Comparison of ENCODE assay signal across 16 mouse cellular contexts in the genomic region with DNA sequence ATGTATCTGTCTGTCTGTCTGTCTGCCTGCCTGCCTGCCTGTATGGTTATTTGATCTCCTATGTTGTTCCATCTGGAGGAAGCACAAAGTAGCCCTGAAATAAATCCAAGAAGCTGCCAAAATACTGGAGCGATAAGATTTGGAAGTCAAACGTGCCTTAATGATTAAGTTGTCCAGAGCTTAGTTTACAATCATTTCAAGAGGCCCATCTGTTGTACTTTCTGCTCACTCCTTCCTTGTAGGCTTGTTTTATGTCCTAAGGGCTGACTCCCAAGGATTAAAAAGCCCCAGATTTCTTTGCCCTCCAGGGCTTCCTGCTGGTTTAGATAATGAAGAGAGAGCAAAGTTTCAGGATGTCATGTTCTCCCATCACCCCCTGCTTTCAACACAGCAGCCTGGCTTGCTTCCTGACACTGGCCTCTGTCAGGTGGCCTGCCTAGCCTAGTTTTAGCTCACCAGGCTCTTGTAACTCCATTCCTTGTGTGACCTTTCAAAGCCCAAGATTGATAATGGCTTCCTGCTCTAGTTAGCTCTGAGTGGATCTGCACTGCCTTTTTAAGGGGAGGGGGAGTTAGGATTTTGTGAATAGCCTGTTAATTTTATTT.
A peak's percentile ranks its signal among the peaks of the same experiment; 100 is the strongest.
DNase-seq lines count a peak whose midpoint lies in the region; TF ChIP-seq lines count a peak whose summit lies in the region.
"Had no signal": no experiment of that assay in that cellular context is flagged by ENCODE, and none has a peak within 500 bp of the region (broad histone marks: within the 10 kb centered on the region; RNA-seq: fewer than 3 reads in every experiment).

No protein-coding gene starts in this region.

- H3K9ac ChIP-seq in heart, adult 2 months (ENCODE audit: low read depth, low read length), result no peak overlapping the region
- H3K9ac ChIP-seq: forebrain, embryonic 13.5 days; hindbrain, embryonic 14.5 days; midbrain, embryonic 15.5 days; neural tube, embryonic 13.5 days had no signal

- no peaks in the 10 kb centered on the region for H3K79me2 ChIP-seq in heart, adult 2 months (replicated peaks; ENCODE audit: control insufficient read depth, insufficient read depth, low read length)

- TF ChIP-seq EP300 in heart, adult 2 months (IDR thresholded peaks at IDR 0.05; ENCODE audit: insufficient read depth, low read depth, low read length), result peak; percentile 87

- peak; percentile 71 for DNase-seq in gastrocnemius, adult 18-20 months (ENCODE audit: low spot score)
- no peak for DNase-seq in gastrocnemius, postnatal 10 days
- peak; percentile 34 for DNase-seq in brain, embryonic 14.5 days (ENCODE audit: low read depth)
- DNase-seq in heart, adult 2 months, result peak; percentile 29 to 50
- peak; percentile 28 to 46 for DNase-seq in heart, postnatal 14 days
- no peak for DNase-seq in spleen, postnatal 14 days (ENCODE audit: low spot score in 2 of 2)
- DNase-seq in testis, postnatal 14 days (ENCODE audit: low spot score), result no peak
- DNase-seq in right cerebral cortex, adult 18-20 months, result no peak
- DNase-seq: kidney, postnatal 25 days; right cerebral cortex, postnatal 25 days; thymus, postnatal 4 days had no signal

- no peaks in the 10 kb centered on the region for H3K27me3 ChIP-seq in heart, adult 2 months (ENCODE audit: control insufficient read depth, insufficient read depth, low read length)
- H3K27me3 ChIP-seq: forebrain, embryonic 13.5 days; midbrain, embryonic 15.5 days; neural tube, embryonic 13.5 days had no signal

- no peak overlapping the region for H3K4me3 ChIP-seq in heart, adult 2 months
- H3K4me3 ChIP-seq: forebrain, embryonic 13.5 days; limb, embryonic 10.5 days; midbrain, embryonic 15.5 days; neural tube, embryonic 13.5 days had no signal

- no peaks in the 10 kb centered on the region for H3K4me1 ChIP-seq in heart, adult 2 months (ENCODE audit: control insufficient read depth, insufficient read depth, low read length)
- H3K4me1 ChIP-seq: forebrain, embryonic 13.5 days; midbrain, embryonic 15.5 days had no signal

- 5% methylated on average over 2 of the region's 2 CpGs for WGBS in heart, adult 2 months

- no peak for TF ChIP-seq POLR2A in brain, embryonic 14.5 days (IDR thresholded peaks at IDR 0.05; ENCODE audit: borderline replicate concordance, extremely low read depth, insufficient read depth, insufficient read length, poor library complexity, severe bottlenecking)
- no peak for TF ChIP-seq POLR2A in heart, adult 2 months (IDR thresholded peaks at IDR 0.05; ENCODE audit: insufficient read depth, low read depth, low read length)

- TF ChIP-seq CTCF in brain, embryonic 14.5 days (IDR thresholded peaks at IDR 0.05; ENCODE audit: borderline replicate concordance, extremely low read depth, insufficient read depth, insufficient read length), result no peak
- TF ChIP-seq CTCF in heart, adult 2 months (IDR thresholded peaks at IDR 0.05), result no peak

- peaks cover 5% of the 10 kb centered on the region; the same call in 1 of the 2 replicates for H3K36me3 ChIP-seq in heart, adult 2 months (ENCODE audit: control insufficient read depth, insufficient read depth, low read length)
- H3K36me3 ChIP-seq: limb, embryonic 10.5 days; midbrain, embryonic 15.5 days; neural tube, embryonic 13.5 days had no signal

- peak overlapping the region; percentile 66 for H3K27ac ChIP-seq in heart, adult 2 months
- H3K27ac ChIP-seq: forebrain, embryonic 13.5 days; hindbrain, embryonic 14.5 days; limb, embryonic 10.5 days; midbrain, embryonic 15.5 days; neural tube, embryonic 13.5 days had no signal

- intact Hi-C loops in heart, adult 2 months (cut with DNase I), result no loop called here
- intact Hi-C loops in heart, postnatal 14 days (cut with DNase I), result loop anchor here (5.0 kb wide), 1 partner anchor 222 kb away; no protein-coding TSS in a partner anchor

Comparison
In these comparisons a context has a peak if more than half of its experiments do, and no peak if none do; other contexts are left out.
1. DNase-seq: peak in gastrocnemius, adult 18-20 months (single experiment), brain, embryonic 14.5 days (single experiment), heart, adult 2 months (2 of 2) and heart, postnatal 14 days (2 of 2); none in gastrocnemius, postnatal 10 days (single experiment), spleen, postnatal 14 days (0 of 2), testis, postnatal 14 days (single experiment) and right cerebral cortex, adult 18-20 months (single experiment).